Mouse (Mus musculus) spleen, postnatal 4 days (tissue): Measurements from ENCODE around the gene Eno1.

Source experiments
- DNase-seq, 2 experiments: peaks; one replicate each; pipeline ENCODE4 v3.0.0; 2022; ENCODE audit warnings: low spot score in 2 of 2

The Eno1 gene

DNA sequence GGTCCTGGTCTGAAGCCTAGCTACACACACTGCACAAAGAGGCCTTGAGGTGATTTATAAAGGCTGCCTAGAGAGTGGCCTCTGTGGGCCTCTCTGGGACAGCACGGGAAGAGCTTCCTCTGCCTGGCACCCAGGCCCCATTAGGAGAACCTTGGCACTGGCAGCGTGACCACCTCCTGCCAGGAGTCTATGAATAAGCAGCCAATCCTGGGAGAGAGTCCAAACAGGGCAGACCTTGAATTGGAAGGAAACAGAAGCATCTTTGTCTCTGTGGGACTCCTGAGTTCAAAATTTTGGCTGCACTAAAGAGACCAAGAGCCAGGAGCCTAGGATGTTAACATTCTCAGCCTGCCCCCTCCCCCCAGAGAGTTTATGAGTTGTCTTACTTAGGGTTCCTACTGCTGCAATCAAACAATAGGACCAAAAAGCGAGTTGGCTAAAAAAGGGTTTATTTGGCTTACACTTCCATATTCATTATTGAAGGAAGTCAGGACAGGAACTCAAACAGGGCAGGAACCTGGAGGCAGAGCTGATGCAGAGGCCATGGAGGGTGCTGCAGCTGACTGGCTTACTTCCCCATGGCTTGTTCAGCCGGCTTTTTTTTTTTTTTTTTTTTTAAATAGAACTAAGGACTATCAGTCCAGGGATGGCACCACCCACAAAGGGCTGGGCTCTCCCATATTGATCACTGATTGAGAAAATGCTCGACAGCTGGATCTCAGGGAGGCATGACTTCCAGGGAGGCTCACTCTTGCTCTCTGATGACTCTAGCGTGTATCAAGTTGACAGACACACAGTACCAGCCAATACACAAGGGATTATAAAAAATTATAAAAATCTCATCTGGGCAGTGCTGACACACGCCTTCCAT lies 9.5 kb upstream of the Eno1 start:
- no peak for DNase-seq

DNA sequence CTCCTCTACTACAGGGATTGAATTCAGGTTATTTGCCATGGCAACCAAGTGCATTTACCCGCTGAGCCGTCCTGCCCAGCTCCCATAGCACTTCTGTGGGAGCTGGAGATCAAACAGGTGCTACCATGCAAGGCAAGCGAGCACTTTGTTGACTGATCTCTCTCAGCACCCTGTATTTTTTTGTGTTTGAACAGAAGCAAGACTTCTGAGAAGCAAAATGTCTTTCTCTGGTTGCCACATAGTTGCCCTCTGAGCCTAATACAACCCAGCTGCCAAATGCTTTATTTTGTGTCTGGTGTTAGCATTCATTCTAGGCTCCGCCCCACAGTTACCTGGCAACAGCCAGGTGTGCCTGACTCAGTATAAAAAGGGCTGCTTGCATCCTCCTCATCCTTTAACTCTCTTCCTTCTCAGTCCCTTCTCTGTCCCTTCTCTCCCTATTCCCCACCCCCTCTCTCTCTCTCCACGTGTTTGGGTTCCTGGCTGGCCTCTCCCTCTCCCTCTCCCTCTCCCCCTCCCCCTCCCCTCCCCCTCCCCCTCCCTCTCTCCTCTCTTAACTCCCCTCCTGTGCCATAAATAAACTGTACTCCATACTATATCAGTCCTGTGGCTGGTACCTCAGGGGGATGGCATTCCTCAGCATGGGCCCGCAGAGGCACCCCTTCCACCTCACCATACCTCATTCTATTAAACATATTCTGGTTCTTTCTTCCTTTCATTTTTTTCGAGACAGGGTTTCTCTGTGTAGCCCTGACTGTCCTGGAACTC lies 7.8 kb upstream of the Eno1 start:
- DNase-seq = no peak

DNA sequence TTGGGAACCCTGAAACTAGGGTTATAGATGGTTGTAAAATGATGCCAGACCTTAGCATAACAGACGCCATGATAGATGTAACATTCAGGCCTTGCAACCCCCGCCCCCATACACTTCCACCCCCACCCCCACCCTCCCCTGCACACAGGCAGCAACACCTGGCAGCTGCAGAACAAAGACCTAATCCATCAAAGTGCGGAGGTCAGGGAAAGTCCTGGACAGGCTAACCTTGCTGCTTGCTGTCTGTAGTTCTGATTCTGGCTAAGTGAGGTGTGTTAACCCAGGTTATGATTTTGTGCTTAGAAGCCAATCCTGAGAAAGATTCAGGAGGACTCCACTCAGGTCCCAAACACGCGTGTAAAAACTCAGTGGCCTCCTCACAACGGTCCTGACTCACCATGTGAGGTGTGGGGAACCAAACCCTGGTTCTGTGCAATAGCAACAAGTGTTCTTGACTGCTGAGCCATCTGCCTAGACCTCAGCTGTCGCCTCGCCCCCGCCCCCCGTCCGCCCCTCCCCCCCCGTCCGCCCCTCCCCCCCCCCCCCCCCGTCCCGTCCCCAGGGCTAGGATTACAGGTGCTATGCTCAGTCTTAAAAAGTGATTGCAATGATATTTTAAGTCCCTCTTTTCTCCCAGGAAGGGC lies 6.7 kb upstream of the Eno1 start:
- no peak for DNase-seq

DNA sequence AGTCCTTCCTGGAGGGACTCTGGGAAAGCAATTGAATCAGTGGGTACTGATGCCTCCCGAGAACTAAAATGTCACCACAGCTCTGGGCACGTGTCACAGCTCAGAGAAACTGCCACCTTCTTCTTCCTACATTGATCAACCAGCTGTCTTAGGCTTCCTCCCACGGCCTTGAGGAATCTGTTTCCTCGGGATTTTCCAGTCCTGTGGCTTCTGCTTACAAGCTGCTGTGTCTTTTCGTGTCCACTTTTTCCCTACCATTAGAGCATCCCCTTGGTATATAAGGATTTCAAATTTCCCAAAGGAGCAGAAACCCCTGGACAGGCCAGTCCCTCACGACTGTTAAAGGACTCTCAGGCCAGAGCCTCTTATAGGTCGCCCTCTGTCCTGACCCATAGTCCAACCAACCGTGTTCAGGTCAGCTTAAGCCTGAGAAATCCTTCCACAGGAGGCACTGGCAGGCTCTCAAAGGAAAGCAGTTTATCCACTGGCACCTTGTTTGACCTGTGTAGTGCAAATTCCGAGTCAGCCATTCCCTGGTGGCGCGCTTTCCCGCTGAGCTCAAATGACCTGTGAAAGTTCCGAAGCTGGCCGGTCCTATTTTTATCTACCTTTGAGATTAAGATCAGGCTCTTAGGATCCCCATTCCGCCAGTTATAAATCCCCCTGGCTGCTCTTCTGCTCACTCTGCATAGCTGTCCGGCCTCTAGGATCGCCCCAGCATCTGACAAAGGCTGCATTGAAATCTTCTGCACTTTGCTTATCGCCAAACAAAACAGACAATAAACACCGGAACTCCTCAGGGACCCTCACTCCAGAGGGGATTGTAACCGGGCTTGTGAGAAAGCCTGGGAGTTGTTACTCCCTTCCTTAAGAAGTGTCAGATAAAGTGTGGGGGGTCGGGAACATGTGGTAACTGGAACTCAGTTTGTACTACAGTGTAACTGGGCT lies 5.8 kb upstream of the Eno1 start:
- DNase-seq = no peak

DNA sequence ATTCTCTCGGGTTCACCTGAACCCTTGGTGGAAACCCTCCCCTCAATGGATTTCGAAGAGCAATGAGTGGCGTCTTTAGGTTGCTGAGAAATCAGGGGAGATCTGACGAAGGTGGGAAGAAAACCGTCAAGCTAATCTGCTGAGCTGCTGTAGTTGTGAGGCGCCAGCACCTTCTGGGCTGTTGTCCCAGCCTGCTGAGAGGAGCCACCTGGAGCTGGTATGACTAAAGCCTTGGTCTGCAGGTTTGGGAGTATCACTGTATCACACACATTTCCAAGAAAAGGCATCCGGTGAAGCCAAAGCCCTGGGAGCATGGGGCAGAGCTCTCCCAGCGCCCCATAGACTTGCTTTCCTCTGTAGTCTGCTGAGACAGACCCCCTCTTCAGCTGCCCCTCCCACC lies 4.7 kb upstream of the Eno1 start:
- DNase-seq = no peak

DNA sequence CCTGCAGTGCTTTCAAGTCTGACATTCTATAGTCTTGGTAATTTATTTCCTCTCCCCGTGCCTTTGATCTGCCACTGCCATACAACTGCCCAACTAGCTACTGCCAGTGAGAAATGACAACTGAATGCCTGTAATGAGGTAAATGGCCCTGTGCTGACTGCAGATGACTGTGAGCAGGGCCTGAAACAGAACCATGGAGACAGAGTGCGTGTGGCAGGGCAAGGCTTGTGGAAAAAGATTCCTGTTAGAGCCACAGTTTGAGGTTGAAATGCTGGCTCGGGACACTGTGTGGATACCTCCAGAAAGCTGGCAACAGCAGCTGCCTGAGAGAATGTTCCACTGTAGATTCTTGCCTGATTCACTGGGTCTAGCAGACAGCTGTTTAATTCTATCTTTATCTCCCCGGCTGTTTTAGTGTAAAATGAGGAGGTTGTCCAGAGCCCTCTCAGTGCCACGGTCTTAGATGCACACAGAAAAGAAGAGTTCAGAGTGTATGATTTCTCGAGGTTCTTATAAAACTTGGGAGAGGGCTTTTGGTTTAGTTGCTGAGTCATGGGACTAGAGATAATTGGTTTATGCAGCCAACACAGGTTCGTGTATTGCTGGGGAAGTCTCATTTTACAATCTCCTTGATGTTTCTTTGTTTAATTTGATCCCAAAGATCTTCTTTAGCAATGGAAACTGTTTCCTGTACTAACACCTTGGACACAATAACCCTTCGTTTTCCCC lies 1.8 kb upstream of the Eno1 start:
- no peak for DNase-seq

DNA sequence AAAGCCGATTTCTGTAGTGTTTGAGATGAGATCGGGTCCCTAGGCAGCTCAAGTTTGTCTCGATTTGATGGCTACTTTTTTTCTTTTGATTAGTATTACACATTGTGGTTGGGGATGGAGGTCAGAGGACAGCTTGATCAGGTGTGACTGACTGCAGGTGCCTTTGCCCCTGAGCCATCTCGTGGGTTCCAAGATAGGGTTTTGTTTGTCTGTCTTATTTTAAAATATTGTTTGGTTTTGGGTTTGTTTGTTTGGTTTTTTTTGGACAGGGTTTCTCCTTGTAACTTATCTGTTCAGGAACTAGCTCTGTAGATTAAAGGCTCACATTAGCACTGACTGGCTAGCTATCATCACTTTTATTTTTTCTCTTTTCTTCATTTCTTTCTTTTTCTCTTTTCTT lies 936 bp upstream of the Eno1 start:
- DNase-seq = no peak

DNA sequence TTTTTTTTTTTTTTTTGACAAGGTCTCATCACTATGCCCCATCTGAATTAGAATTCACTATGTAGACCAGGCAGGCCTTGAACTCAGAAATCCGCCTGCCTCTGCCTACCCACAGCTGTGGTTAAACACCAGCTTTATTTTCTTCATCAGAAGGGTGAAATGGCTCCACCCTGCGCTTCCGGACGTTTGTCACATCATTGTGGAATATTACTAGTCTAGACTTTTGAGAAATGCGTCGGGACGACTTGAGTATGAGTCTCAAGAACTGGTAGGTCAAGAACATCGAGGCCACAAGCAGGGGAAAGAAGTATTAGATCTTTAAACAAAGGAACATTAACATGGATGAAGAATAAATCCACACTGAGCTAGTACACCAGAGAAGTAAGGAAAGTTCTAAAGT lies 490 bp upstream of the Eno1 start:
- no peak for DNase-seq

DNA sequence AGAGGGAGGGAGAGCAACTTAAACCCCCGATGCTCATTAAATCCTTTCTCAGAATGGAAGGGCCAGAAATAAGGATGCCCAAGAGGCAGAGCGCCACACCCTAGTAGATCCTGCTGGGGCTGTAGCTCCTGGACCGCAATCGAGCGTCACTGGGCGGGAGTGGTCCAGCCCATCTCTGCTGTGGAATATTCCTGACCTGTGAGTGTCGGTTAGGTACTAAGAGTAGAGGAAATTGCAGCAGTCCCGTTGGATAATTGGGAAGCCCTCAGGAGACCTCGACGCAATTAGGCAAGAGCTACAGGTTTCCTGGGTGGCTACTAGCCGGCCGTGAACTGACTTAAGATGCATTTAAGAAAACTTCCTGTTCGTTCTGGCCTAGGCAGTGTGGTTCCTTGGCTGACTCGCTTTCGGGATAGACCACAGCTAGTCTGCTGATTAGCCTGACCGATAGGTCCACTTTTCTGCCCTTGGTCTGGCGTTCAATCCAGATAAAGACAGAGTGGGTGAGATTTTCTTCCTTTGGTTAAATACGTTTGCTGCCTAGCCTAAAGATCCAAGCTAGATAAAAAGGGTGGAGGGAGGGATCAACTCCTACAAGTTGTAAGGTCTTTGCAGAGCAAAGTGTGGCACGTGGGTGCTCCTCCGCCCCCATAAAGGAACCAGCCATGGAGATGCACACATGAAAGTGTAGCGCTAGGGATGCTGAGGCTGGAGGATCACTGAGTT lies 1.3 kb downstream of the Eno1 start:
- no peak for DNase-seq

DNA sequence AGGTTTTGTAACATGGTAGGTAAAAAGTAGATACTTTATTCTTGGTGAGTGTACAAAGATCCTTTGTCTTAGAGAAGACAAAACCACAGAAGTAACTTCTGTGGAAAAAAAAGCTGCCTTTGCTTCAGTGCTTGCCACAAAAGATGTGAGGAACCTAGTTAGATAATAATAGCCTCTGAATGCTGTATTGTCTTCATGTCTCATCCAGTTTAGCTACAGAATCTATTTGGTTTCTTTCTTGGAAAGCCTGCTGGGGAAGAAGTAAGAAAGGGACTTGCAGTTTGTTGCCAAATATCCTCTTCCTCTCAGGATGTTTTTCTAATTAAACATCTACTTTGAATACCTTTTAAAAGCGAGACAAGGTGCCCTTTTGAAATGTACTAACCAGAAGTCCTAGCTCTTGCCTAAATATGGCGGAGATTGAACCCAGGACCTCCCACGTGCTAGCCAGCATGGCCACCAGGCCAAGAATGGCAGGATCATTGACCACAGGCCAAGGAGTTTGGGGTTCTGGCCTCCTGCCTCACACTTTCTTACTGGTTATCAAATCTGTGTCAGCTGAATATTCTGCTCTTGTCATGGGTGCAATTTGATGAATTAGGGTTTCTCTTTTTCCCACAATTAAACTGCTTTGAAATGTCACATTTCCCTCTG lies 2.0 kb downstream of the Eno1 start:
- DNase-seq = no peak

DNA sequence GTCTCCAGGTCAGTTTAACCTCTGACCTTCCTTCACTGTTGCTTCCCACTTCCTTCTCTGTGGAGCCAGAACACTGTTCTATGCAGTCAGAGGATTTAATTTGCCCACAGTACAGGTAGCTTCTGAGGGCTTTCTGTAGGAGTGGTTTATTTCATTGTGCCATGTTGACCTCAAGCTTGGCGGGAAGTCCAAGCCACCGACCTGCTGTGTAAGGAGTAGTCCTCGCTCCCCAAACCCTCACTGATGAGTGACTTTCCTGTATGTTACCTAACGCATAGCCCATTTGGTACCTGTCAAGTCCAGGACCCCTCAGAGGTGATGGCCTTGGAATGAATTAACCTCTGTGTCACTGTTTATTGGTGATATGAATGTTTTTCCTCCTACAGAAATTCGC lies 2.6 kb downstream of the Eno1 start:
- DNase-seq = no peak

DNA sequence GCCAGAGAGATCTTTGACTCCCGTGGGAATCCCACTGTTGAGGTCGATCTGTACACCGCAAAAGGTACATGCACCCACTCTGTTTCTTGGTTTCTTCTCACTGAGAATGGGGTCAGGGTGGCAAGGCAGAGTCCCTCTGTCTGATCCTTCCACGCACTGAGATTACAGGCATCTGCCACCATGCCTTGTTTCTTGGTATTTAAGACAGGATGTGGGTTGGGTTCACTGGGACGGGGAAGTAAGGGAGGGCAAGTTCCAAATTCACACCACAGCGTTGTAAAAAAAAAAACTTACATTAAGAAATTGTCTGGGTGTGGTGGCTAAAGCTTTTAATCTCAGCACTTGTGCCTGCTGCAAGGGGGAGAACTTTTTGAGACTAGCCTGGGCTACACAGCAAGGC lies 3.0 kb downstream of the Eno1 start:
- no peak for DNase-seq

DNA sequence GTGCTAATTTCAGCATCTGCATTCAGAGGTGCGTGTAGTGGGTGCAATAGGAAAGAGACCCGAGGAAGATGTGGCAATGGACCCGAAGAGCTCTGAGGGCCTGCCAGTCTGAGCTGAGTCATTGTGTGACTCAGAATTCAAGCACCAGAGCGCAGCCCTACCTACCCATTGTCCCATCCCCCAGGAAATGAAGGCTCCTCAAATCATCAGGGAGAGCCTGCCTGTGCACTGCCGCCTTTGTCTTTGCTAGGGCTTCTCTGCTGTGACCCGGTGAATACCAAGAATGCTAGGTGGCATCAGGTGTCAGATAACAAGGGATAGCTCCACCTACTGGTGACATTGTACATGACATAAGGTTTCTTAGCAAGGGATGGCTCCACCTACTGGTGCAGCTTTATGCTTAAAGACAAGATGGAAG lies 3.4 kb downstream of the Eno1 start:
- peak; percentile 80 to 87 for DNase-seq

DNA sequence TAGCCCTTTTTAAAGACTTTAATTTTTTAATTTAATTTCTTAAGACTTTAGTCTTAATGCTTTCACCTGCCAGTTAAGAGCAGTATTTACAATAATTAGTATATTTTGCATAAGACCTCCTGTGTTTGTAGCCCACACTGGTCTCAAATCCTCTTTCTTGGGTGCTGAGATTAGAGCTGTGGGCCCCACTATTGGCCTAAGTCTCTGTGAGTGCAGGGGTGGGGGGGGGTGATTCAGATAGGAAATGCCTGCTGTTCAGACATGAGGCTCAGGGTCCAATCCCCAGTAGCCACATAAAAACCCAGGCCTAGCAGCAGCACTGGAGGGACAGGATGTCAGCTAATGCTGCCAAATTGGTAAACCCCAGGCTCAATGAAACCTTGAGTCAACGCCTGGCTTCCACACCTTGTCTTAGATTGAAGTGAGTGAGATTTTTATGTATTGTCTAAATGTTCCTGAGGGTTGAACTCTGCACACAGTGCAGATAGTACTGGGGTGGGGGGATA lies 3.9 kb downstream of the Eno1 start:
- no peak for DNase-seq

DNA sequence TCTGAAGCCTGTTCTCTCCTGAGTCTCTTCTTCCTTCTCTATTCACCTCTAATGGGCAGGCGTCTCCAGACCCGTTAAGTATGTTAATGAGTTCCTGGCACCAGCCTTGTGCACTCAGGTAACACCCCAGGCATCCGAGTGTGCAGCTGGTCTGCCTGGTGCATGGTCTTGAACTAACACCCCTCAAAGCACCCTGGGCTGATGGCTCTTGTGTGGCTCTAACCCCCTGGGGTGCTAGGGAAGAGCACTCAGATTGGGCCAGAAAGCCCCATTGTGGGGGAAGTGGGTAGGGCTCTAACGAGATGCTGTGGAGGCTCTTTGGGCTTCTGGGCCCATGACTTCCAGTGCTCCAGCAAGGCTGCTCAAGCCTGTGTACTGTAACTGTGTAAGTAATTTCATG lies 5.2 kb downstream of the Eno1 start:
- no peak for DNase-seq

DNA sequence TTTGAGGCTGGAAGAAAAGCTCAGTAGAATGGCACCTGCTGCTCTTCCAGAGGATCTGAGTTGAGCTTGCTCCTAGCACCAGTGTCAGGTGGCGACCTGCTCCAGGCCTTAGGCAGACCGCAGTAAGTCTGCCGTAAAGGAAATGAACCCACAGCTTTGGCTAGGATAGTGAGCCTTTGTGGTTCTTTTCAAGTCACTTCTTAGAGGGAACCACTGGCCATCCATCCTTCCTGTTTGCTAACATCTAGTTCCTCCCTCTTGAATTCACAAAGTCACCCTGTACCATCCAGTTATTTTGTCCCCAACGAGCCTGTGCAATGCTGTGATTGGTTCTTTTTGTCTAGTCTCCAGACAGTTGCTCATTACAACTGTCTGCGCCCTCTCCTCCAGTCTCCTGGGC lies 6.2 kb downstream of the Eno1 start:
- DNase-seq = no peak

DNA sequence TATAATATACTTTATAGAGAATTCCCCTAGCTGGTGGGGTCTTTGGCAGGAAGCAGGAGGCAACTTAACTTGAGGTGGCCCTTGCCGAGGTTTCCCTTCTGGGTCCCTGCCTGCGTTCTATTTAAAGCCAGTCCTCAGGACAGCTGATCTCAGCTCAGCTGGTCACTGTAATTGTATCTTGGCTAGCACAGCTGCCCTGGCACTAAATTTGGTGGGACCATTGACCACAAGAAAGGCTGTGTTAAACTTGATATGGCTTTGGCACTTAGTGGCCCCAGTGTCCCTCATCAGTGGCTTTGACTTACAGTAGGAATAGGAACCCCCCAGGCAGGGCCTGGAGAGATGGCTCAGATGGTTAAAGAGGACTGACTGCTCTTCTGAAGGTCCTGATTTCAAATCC lies 9.4 kb downstream of the Eno1 start:
- no peak for DNase-seq

DNA sequence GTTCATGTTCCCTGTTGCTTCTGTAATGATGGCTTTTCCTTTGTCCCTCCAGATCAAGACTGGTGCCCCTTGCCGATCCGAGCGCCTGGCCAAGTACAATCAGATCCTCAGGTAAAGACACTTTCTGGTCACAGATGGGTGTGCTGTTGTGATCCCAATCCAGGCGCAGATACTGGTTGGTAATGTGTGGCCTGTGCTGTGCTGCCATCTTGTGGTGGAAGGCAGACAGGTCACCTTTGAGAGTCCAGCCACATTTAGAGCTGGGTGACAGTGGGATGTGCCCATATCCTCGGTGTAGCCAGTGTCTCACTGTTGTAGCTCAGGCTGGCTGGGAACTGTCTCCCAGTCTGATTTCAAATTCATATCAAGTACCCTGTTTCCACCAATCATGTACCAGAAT lies 11.5 kb downstream of the Eno1 start:
- DNase-seq = peak; percentile 61 to 82

DNA sequence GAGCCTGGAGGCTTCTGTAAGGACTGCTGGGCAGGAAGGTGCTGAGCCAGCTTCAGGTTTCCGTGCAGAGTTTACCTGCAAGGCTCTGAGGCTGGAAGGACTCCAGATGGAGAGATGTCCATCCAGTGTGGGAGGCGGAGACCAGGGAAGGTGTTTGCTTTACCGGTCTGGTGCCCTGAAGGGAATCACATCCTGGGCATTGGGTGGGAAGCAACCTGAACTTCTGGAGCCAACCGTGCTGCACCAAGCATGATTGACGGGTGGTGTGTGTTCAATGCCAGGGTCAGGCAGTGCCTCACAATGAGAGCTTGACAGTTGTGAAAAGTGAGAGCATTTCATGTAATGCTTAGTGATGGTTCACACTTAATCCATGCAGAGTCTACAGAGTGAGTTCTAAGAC lies 12.4 kb downstream of the Eno1 start:
- no peak for DNase-seq
